Mouse (Mus musculus): ENCODE measurements at regions not wholly inside any gene's neighbourhood (a gene's known extent, or its start where the extent isn't known, plus 50 kb on each side); places are given as distances from the start of the nearest gene placed in this dataset.
A peak's percentile ranks its signal among the peaks of the same experiment; 100 is the strongest.

GRCm38 (mm10) chrX:166945476-166945875 is 263.6 kb downstream of the Tmsb4x start:
- WGBS, result 75% methylated on average over 1 of the region's 1 CpGs
- Histone ChIP-seq H3K4me1 (no peaks in the 10 kb centered on the region), H3K9me3 (replicated peaks) (no peaks in the 10 kb centered on the region), H3K27ac (replicated peaks) (no peak overlapping the region), H3K27me3 (ENCODE audit: low read depth, poor library complexity, severe bottlenecking) (peaks cover 95% of the 10 kb centered on the region), H3K36me3 (no peaks in the 10 kb centered on the region), H3K4me3 (no peak overlapping the region)
- DNase-seq (ENCODE audit: low spot score), result no peak

GRCm38 (mm10) chrX:166933766-166934165 is 275.3 kb downstream of the Tmsb4x start:
- Histone ChIP-seq H3K27me3 (ENCODE audit: low read depth, poor library complexity, severe bottlenecking) (peaks cover 92% of the 10 kb centered on the region), H3K4me3 (no peak overlapping the region), H3K9me3 (replicated peaks) (no peaks in the 10 kb centered on the region), H3K4me1 (peaks cover 22% of the 10 kb centered on the region), H3K36me3 (no peaks in the 10 kb centered on the region), H3K27ac (replicated peaks) (no peak overlapping the region)
- 86% methylated on average over 2 of the region's 2 CpGs for WGBS
- no peak for DNase-seq (ENCODE audit: low spot score)

GRCm38 (mm10) chrX:166932472-166932871 is 276.6 kb downstream of the Tmsb4x start:
- H3K4me1 ChIP-seq, result peaks cover 22% of the 10 kb centered on the region
- DNase-seq (ENCODE audit: low spot score), result no peak
- peaks cover 81% of the 10 kb centered on the region for H3K27me3 ChIP-seq (ENCODE audit: low read depth, poor library complexity, severe bottlenecking)
- no peaks in the 10 kb centered on the region for H3K36me3 ChIP-seq
- no peak overlapping the region for H3K4me3 ChIP-seq
- H3K27ac ChIP-seq (replicated peaks), result no peak overlapping the region
- no peaks in the 10 kb centered on the region for H3K9me3 ChIP-seq (replicated peaks)

DNA sequence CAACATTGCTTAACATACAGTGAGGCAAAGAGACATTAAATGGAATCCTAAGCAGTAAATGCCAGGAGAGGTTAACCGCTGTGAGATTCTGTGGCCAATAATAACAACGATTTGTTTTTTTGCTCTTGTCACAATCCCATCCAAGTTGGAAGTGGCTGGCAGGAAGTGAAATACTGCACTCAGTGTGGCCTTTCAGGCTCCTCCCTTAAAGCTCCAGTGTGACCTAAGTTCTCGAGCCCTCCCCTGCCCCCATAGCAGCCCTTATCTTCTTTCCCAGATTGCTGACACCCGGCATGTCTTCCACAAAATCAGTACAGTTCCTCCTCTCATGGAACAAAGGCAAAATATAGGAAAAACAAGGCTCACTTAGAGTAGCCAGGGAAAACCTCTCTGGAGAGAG is 278.1 kb downstream of the Tmsb4x start:
- H3K4me1 ChIP-seq, result peaks cover 22% of the 10 kb centered on the region
- peaks cover 78% of the 10 kb centered on the region for H3K27me3 ChIP-seq (ENCODE audit: low read depth, poor library complexity, severe bottlenecking)
- peak overlapping the region; percentile 78 for H3K27ac ChIP-seq (replicated peaks)
- H3K9me3 ChIP-seq (replicated peaks), result no peaks in the 10 kb centered on the region
- 66% methylated on average over 4 of the region's 4 CpGs for WGBS
- H3K4me3 ChIP-seq, result no peak overlapping the region
- DNase-seq (ENCODE audit: low spot score), result no peak
- no peaks in the 10 kb centered on the region for H3K36me3 ChIP-seq

GRCm38 (mm10) chrX:166929716-166930420 is 279.2 kb downstream of the Tmsb4x start:
- Histone ChIP-seq H3K4me1 (peaks cover 22% of the 10 kb centered on the region), H3K9me3 (replicated peaks) (no peaks in the 10 kb centered on the region), H3K36me3 (no peaks in the 10 kb centered on the region), H3K27me3 (ENCODE audit: low read depth, poor library complexity, severe bottlenecking) (peaks cover 80% of the 10 kb centered on the region), H3K4me3 (no peak overlapping the region), H3K27ac (replicated peaks) (peak overlapping the region; percentile 69)
- DNase-seq (ENCODE audit: low spot score), result peak; percentile 47
- WGBS, result 26% methylated on average over 6 of the region's 6 CpGs

DNA sequence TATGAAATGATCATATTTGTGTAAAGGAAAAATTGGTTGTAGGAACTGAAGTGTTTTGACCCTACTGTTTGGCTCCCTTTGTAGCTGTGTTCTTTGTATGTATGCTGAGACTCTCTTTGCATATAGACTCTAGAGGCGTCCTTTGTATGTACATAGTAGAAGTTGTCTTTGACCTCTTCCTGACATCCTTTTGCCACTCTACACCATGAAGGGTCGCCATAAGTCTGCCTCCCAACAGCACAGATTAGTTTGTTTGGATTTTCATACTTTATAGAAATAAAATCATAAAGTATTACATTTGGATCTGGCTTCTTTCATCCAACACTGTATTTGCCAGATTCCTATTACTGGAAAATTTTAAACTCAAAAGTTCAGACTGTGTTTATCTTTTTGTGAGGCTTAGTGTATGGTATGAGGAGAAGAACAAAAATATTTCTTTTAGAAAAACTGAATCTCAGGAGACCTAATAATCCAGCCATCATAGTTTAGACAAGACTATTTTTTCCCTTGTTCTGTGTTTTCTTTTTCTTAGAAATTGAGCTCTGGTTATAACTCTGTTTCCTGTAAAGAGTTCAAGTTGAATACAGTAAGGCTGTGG is 293.7 kb downstream of the Tmsb4x start:
- Histone ChIP-seq H3K36me3 (no peaks in the 10 kb centered on the region), H3K27me3 (ENCODE audit: low read depth, poor library complexity, severe bottlenecking) (peaks cover 98% of the 10 kb centered on the region), H3K27ac (replicated peaks) (no peak overlapping the region), H3K4me1 (no peaks in the 10 kb centered on the region), H3K9me3 (replicated peaks) (0 out of 2 replicates have a peak, but pooled peaks cover 3% of the 10 kb centered on the region), H3K4me3 (no peak overlapping the region)
- DNase-seq (ENCODE audit: low spot score), result no peak
- 69% methylated on average over 2 of the region's 2 CpGs for WGBS

GRCm38 (mm10) chrX:166906602-166907001 is 302.5 kb downstream of the Tmsb4x start:
- Histone ChIP-seq H3K27me3 (ENCODE audit: low read depth, poor library complexity, severe bottlenecking) (peaks cover 80% of the 10 kb centered on the region), H3K36me3 (no peaks in the 10 kb centered on the region), H3K27ac (replicated peaks) (no peak overlapping the region), H3K4me3 (no peak overlapping the region), H3K4me1 (no peaks in the 10 kb centered on the region), H3K9me3 (replicated peaks) (no peaks in the 10 kb centered on the region)
- 84% methylated on average over 6 of the region's 6 CpGs for WGBS
- DNase-seq (ENCODE audit: low spot score), result no peak

GRCm38 (mm10) chrX:166900761-166901160 is 308.4 kb downstream of the Tmsb4x start:
- Histone ChIP-seq H3K4me3 (no peak overlapping the region), H3K9me3 (replicated peaks) (no peaks in the 10 kb centered on the region), H3K4me1 (no peaks in the 10 kb centered on the region), H3K27ac (replicated peaks) (no peak overlapping the region), H3K36me3 (no peaks in the 10 kb centered on the region), H3K27me3 (ENCODE audit: low read depth, poor library complexity, severe bottlenecking) (peaks cover 91% of the 10 kb centered on the region)
- WGBS, result 81% methylated on average over 6 of the region's 6 CpGs
- DNase-seq (ENCODE audit: low spot score), result no peak

GRCm38 (mm10) chrX:166895199-166895598 is 309.7 kb upstream of the Egfl6 start:
- no peaks in the 10 kb centered on the region for H3K4me1 ChIP-seq
- no peak overlapping the region for H3K4me3 ChIP-seq
- no peak overlapping the region for H3K27ac ChIP-seq (replicated peaks)
- no peak for DNase-seq (ENCODE audit: low spot score)
- H3K36me3 ChIP-seq, result no peaks in the 10 kb centered on the region
- H3K27me3 ChIP-seq (ENCODE audit: low read depth, poor library complexity, severe bottlenecking), result peaks cover 98% of the 10 kb centered on the region
- 91% methylated on average over 2 of the region's 2 CpGs for WGBS
- H3K9me3 ChIP-seq (replicated peaks), result no peaks in the 10 kb centered on the region

DNA sequence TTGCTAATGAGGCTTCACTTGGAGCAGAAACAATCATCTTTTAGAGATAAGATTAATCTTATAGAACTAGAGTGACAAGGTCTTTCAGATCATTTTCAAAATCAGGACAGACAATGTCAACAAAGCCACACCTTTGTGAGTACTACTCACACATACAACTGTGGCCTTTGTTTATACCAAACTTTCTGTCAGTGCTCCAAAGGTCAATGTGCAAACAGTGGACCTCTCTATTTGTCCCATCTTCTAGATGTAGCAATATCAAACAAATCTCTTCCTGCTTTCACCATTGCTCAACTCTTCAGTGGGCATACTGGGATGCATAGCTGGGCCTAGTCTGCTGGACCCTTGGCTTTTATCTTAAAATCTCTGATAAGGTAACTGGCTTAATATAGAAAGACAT is 300.9 kb upstream of the Egfl6 start:
- DNase-seq (ENCODE audit: low spot score), result no peak
- H3K4me1 ChIP-seq, result no peaks in the 10 kb centered on the region
- no peaks in the 10 kb centered on the region for H3K9me3 ChIP-seq (replicated peaks)
- peaks cover 98% of the 10 kb centered on the region for H3K27me3 ChIP-seq (ENCODE audit: low read depth, poor library complexity, severe bottlenecking)
- H3K27ac ChIP-seq (replicated peaks), result no peak overlapping the region
- H3K36me3 ChIP-seq, result no peaks in the 10 kb centered on the region
- no peak overlapping the region for H3K4me3 ChIP-seq

DNA sequence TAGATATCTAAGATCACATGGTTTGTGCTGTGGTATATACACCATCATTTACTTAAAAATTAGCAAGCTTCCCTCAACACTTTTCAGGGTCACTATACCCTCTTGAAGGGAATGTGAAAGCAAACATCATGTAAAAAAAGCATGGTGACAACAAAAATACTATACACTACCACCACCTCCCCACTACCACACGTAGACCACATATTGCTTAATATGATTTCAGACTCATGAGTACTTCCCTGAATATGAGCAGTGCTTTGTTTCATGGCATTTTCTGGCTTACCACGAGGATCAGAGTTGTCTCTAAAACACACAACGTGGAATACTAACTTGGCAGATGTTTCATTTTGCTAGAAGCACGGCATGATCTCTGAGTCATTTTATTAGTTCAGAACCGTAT is 284.0 kb upstream of the Egfl6 start:
- WGBS, result 86% methylated on average over 5 of the region's 5 CpGs

GRCm38 (mm10) chrX:166867692-166868091 is 282.2 kb upstream of the Egfl6 start:
- H3K9me3 ChIP-seq (replicated peaks), result no peaks in the 10 kb centered on the region
- no peak overlapping the region for H3K4me3 ChIP-seq
- no peak overlapping the region for H3K27ac ChIP-seq (replicated peaks)
- 84% methylated on average over 2 of the region's 2 CpGs for WGBS
- DNase-seq (ENCODE audit: low spot score), result no peak
- H3K27me3 ChIP-seq (ENCODE audit: low read depth, poor library complexity, severe bottlenecking), result peaks cover 96% of the 10 kb centered on the region
- no peaks in the 10 kb centered on the region for H3K4me1 ChIP-seq
- no peaks in the 10 kb centered on the region for H3K36me3 ChIP-seq

More for the DNA sequence above, 284.0 kb upstream of the Egfl6 start:
- Histone ChIP-seq H3K4me3 (no peak overlapping the region), H3K9me3 (replicated peaks) (no peaks in the 10 kb centered on the region), H3K27ac (replicated peaks) (no peak overlapping the region), H3K27me3 (ENCODE audit: low read depth, poor library complexity, severe bottlenecking) (peaks cover 95% of the 10 kb centered on the region), H3K4me1 (no peaks in the 10 kb centered on the region), H3K36me3 (no peaks in the 10 kb centered on the region)
- no peak for DNase-seq (ENCODE audit: low spot score)
